Mouse (Mus musculus): Measurements from ENCODE around the gene Suz12.
"Not testable (repeated sequence)": the region's sequence is repeated elsewhere in the genome, so short reads cannot be mapped to it uniquely, and the experiment has no call there.

The Suz12 gene

DNA sequence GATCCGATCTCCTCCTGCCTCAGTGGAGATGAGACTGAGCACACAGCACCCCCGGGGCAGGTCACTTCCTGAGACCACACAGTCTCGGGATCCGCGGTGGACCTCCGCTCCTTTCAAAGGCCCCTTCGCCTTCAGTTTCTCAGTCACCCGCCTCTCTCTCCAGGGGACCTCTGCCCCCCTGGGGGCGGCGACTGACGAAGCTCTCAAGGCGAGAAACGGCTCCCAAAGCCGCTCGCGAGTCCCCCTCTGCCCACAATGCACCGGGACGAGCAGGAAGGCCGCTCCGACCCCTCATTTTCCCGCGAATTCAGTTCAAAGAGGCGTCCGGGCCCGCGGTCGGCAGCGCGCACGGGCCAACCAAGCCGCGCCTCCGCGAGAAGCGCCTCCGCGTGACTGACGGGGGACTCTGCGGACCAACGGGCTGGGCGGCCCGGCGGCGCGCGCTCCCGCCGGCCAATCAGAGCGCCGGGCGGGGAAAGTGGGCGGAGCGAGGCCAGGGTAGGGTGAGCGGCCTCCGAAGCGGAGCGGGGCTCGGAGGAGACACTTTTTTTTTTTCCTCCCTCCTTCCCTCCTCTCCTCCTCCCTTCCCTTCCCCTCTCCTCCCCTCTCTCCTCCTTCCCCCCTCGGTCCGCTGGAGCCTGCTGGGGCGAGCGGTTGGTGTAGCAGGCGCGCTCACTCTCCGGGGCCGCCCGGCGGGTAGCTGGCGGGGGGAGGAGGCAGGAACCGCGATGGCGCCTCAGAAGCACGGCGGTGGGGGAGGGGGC, at the start of gene Suz12:
Gene Suz12 (plus strand): TSS at position 515 of the 764 bp plus-strand sequence.
- peak; percentile 98 for DNase-seq (ENCODE audit: low spot score)

- DNase-seq (ENCODE audit: low spot score), result no peak
Observed at GRCm38 (mm10) chr11:79943136-79943535, 49.8 kb upstream of the Suz12 start.

- DNase-seq (ENCODE audit: low spot score), result no peak
Observed at GRCm38 (mm10) chr11:79943601-79944000, 49.3 kb upstream of the Suz12 start.

DNA sequence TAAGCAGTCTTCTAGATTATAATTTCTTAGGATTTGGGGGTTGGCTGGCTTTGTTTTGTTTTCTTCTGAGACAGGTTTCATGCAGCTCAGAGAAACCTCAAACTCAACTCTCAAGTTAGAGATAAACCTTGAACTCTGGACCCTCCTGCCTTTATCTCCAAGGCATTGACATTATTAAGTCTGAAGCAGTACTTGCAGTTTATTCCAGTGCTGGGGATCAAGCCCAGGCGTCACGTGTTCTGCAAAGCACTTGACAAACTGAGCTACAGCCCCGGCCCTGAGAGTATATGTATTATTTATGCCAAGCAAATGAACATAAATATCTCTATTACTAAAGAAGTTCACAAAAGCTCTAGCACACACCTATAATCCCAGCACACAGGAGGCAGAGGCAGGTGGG, 45.6 kb upstream of the Suz12 start:
- DNase-seq (ENCODE audit: low spot score), result no peak

DNA sequence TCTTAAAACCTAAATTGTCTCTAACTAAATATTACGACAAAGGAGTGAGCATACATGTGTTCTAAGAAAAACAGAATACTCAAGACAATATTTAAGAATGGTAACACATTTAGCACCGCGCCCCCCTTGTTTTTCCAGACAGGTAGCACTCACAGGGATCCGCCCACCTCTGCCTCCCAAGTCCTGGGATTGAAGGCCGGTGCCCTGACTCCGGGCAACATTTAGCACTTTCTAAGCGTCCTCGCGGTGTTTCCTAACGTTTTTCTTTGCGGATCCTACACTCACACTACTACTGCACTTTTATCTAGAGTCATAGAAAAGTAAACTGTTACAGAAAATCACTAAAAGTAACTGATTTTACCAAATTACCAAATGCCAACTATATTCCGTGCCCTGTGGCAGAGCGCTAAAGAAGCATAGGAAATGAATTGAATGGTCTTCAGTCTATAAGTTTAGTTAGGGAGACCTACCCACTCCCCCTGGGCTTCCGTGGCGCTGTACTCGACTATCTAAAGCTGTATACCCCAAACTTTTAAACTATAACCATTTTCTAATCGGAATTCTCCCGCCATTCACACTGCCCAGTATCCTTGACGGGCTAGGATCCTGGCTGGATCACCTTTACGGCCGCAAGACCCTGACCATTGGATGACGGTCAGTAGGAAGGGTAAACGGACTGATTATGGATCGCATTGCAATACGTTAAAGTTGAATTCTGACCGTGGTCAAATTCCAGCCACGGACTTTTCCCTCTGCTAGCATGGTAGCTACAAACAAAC, 31.4 kb upstream of the Suz12 start:
- DNase-seq (ENCODE audit: low spot score), result peak; percentile 27

- peak; percentile 100 for DNase-seq (ENCODE audit: low spot score)
Observed at GRCm38 (mm10) chr11:79962125-79962876, 30.6 kb upstream of the Suz12 start, which contains the start of gene Utp6. Utp6 (minus strand) TSS chr11:79962390.

DNA sequence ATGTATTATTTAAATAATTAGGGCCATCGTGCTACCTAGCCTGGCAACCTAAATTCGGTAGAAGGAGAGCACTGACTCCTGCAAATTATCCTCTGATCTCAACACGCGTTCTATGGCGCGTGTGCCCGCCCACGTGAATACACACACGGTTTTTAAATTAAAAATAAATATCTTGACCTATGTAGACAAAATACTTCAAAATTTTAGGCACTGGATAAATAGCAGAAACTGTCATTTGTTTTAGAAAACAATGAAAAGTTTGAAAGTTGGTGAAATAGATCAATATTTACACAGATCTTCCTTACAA, 30.1 kb upstream of the Suz12 start:
- DNase-seq (ENCODE audit: low spot score), result no peak

GRCm38 (mm10) chr11:79963212-79963974, 29.5 kb upstream of the Suz12 start:
- DNase-seq (ENCODE audit: low spot score), result peak; percentile 45

DNA sequence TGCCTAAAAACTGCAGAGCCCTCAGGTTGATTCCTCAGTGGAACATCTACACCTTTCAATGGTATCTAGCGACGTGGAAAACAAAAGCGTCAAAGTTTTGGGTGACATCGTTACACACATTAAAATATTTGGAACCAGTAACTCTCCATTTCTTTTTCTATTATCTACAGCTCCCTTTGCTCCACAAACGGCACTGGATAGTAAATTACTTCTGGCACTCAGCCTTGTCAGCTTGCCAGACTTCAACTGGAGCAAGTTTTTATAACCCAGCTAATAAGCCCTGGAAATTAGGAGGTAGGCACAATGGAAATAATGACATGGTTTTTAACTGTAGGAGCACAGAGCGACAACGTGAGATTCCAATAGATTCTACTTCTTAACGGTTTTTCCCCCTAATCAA, 27.0 kb upstream of the Suz12 start:
- no peak for DNase-seq (ENCODE audit: low spot score)

DNA sequence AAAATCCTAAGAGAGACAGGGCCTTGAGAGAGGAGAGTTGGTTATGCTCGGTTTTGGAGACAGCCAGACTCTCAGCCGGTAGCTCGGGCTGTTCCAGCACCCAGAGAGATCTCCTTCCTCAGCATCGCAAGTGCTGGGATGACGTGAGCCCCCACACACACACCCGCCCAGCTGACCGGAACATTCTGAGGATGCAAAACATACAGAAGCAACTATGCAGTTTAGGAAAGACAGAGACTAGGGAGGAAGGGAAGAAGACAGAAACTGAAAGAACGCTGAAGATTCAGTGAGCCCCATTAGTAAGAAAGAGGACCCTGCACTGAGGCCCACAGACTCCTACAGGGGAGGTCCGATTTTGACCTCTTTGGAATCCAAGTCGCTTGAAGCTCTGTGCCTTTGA, 25.2 kb upstream of the Suz12 start:
- no peak for DNase-seq (ENCODE audit: low spot score)

GRCm38 (mm10) chr11:79973133-79973532, 19.8 kb upstream of the Suz12 start:
- peak; percentile 44 for DNase-seq (ENCODE audit: low spot score)

DNA sequence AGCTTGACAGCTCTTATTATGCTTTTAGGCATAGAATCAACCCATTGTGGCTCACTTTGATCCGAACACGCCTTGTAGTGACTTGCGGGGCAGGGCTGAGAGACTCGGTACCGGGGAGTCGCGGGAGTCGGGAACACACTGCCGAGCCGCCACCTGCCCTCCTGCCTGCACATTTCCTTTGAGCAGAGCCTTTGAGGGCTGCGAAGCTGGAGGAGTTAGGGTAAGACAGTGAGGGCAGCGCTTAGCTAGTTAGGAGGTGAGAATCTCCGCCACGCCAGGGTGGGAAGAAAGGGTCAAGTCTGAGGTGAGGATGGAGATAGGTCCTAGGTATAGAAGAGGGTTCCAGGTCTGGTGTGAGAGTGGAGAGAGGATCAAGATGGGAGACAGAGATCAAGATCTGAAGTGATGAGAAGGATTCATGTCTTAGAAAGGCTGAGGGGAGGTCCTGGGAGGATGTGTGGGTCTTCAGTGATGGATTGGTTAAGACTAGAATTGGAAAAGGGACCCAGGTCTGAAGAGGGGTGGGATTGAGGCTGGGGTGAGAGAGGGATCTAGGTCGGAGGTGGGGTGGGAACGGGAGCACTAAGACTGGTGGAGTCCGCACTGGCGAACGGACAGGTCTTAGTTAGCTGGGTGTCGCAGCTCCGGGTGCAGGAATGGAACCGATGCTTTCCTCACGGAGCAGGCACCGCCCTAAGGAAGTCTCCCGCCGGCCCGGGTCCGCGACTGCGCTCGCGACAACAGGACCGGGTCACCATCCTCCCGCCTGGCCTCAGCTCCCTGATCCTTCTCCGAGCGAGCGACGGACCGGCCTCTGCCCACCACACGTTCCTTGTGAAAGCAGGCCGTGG, 19.1 kb upstream of the Suz12 start:
- peak; percentile 69 for DNase-seq (ENCODE audit: low spot score)

- peak; percentile 27 for DNase-seq (ENCODE audit: low spot score)
Observed at GRCm38 (mm10) chr11:79975377-79975776, 17.5 kb upstream of the Suz12 start.

GRCm38 (mm10) chr11:79976222-79976621, 16.7 kb upstream of the Suz12 start:
- no peak for DNase-seq (ENCODE audit: low spot score)

DNA sequence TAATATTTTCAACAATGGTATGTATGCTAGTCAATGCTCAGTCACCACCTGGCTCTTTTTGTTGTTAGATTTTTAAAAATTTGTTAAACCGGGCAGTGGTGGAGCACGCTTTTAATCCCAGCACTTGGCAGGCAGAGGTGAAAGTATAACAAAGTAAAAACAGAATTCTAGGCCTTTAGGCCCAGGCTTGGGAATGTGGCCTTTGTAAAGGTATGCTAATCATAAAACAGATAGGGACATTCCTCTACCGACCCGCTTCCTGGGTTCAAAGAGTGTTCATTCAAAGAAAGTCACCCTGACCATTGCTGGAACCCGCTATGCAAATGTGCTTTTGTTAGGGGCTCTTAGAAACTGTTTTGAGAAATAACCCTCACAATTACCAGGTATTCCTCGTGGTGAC, 16.3 kb upstream of the Suz12 start:
- DNase-seq (ENCODE audit: low spot score), result not testable (repeated sequence)

DNA sequence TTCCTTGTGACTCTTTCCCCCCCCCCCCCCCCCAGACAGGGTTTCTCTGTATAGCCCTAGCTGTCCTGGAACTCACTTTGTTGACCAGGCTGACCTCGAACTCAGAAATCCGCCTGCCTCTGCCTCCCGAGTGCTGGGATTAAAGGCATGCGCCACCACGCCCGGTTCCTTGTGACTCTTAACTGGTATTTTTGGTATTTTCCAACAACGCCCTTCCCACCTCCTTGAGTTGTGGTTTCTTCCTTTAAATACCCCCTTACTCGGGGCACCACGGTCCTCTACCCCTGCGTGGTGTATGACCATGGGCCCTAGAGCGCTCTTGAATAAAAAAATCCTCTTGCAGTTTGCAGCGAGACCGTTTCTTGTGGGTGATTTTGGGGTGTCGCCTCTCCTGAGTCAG, 15.8 kb upstream of the Suz12 start:
- DNase-seq (ENCODE audit: low spot score), result not testable (repeated sequence)

- DNase-seq (ENCODE audit: low spot score), result not testable (repeated sequence)
Observed at GRCm38 (mm10) chr11:79977747-79978146, 15.2 kb upstream of the Suz12 start.

- DNase-seq (ENCODE audit: low spot score), result no peak
Observed at GRCm38 (mm10) chr11:79986886-79987285, 6.0 kb upstream of the Suz12 start.

- no peak for DNase-seq (ENCODE audit: low spot score)
Observed at GRCm38 (mm10) chr11:79987896-79988295, 5.0 kb upstream of the Suz12 start.

DNA sequence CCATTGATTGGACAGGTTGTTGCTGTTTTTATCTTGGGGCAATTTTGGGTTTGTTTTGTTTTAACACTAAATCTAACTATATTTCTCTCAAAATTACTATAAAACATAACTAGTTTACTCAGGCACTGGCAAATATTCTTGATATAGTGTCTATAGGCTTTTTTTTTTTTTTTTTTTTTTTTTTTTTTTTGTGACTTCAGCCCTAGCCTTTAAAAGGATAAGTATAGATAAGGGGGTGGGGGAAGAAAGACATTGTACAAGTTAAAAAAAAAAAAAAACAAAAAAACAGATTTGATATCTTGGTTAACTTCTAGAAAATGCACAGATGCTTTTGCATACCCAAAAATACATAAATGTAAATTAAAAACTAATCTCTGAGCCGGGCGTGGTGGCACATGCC, 2.8 kb upstream of the Suz12 start:
- no peak for DNase-seq (ENCODE audit: low spot score)

GRCm38 (mm10) chr11:79991600-79991999, 1.3 kb upstream of the Suz12 start:
- no peak for DNase-seq (ENCODE audit: low spot score)

Data from embryo, embryonic 10.5 days (tissue).